Mouse (Mus musculus) B cell, adult 2 months (primary cell): ENCODE results near the gene Usp24.
"Not testable (repeated sequence)": the region's sequence is repeated elsewhere in the genome, so short reads cannot be mapped to it uniquely, and the experiment has no call there.

Experiments
- DNase-seq, 2 experiments: peaks; one replicate each; pipeline ENCODE4 v3.0.0; 2022

Gene Usp24

DNA sequence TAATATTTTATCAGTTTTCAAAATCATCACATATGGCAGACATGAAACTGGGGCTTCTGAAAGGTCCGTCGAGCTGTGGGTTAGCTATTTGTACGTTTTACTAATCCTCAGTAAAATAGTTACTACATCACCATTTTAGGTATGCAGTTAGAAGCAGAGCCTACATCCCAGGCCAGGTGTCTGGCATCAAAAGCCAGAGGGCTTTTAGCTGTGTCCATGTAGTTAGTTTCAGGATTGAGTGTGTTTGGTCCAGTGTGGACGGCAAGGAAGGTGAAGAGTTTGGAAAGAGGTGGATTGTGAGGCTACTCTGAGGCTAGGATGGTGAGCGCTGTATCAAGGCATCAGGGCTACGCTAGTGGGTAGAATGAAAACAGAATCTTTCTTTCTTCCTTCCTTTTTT lies 3.0 kb downstream of the Usp24 start:
- DNase-seq, result no peak

DNA sequence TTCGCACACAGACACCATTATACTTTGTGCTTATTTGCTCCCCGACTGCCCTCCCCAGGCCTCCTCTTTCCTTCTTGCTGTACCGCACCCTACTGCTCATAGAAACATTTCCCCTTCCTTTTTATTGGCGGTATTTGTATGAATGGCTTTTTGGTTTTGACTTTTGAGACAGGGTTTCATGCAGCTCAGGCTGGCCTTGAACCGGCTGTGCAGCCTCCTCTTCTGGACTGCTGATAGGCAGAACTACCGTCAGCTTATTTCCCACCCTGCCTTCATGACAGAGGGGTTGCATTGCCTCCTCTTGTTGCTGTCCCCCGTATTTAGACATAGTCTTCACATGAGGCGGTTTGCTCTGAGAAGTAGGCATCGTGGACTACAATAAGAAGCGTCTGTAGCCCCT lies 6.8 kb downstream of the Usp24 start:
- no peak for DNase-seq

DNA sequence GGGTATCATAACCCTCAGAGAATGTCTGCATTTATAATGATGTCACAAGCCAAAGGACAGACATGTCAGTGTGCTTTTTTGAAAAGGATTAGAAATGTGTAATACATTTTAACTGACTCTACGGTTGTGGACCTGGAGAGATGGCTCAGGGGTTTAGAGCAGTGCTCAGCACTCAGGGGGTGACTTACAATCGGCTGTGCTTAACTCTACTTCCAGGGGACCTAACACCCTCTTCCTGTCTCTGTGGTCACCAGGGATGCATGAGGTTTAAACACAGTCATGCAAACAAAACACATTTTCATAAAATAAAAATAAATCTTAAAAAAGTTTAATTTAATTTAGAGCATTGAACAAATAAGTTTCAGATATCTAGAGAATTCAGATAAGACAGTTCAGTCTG lies 7.3 kb downstream of the Usp24 start:
- no peak for DNase-seq

DNA sequence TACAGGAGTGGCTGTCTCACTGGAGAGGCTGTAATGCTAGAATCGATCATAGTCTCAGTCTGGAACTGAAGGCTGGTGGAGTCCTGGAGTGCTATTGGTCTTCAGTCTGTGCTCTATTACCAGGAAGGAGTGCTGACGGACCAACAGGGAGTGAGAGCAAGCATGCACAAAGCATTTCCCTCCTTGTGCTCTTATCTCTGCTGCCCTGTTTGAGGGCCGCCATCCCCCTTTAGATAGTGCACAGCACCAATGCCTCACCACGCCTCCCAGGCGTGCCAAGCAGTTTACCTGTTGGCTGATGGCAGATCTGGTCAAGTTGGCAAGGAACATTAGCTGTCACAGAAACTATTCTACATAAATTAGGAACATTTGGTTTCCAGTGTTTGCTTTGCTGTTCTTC lies 11.4 kb downstream of the Usp24 start:
- no peak for DNase-seq

DNA sequence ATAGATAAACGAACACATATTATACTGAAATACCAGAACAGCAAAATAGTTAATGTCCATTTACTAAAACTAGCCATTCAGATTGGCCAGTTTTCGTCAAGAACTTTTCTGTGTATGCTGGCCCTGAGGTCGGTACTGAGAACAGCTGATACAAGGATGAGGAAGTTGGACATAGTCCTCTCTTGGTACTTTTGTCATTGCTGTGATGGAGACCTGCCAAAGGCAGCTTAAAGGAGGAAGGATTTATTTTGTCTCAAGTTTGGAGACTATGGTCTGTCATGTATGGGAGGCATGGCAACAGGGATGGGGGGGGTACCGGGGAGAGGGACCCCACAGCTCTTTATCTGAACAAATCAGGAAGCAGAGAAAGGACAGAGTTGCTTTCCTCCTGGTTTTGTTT lies 12.7 kb downstream of the Usp24 start:
- DNase-seq, result no peak

DNA sequence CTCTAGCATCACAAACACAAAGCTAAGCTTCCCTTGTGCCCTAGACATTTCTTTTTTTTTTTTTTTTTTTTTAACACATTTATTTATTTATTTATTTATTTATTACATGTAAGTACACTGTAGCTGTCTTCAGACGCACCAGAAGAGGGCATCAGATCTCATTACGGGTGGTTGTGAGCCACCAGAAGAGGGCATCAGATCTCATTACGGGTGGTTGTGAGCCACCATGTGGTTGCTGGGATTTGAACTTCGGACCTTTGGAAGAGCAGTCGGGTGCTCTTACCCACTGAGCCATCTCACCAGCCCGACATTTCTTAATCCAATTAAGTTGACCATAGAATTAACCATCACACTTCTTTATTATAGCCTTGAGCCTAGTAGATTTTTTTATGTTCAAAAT lies 13.2 kb downstream of the Usp24 start:
- DNase-seq, result peak; percentile 27 to 29

DNA sequence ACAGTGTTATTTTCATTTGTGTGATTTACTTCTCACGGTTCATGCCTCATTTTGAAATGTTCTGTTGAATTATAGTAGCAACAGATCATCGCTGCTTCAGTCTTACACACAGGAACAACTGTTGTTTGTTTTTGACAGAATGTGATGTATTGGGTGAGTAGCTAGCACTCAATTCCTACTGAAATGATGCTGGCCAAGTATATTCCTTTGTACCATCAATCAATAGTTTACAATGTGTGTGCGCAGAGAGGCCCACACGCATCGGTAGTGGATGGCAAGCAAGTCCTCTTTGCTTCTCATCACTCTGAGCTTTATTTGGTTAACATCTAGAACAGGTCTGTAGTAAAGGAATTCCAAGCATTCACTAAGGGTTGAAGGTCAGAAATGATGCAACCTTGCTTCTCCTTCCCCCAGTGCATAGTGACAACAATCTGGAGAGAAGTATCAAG lies 14.4 kb downstream of the Usp24 start:
- no peak for DNase-seq

DNA sequence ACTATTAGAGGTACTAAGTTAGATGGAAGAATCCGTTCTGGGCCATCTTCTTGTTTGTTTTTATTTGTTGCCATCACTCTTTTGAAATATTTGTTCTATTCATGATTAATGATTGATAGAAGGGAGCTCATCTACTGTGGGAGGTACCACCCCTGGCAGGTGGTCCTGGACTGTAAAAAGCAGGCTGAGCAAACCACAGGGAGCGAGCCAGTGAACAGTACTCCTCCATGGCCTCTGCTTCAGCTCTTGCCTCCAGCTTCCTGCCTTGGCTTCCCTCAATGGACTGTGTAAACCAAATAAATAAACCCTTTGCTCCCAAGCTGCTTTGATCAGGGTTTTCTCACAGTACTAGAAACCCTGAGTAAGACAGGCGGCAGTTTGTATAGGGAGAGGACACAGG lies 17.1 kb downstream of the Usp24 start:
- DNase-seq, result no peak

DNA sequence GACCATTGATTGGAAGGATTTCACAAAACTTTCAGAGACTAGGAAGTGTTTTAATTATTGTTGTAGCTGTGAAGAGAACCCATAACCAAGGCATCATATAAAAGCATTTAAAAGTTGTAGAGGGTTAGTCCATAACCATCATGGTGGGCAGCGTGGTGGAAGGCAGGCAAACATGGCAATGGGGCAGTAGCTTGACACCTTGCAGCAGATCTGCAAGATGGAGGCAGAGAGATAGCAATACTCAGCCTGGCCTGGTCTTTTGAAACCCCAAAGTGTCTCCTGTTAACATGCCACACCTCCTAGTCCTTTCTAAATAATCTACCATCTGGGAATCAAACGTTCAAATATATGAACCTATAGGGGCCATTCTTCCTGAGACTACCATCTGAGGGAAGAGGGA lies 17.6 kb downstream of the Usp24 start:
- no peak for DNase-seq

DNA sequence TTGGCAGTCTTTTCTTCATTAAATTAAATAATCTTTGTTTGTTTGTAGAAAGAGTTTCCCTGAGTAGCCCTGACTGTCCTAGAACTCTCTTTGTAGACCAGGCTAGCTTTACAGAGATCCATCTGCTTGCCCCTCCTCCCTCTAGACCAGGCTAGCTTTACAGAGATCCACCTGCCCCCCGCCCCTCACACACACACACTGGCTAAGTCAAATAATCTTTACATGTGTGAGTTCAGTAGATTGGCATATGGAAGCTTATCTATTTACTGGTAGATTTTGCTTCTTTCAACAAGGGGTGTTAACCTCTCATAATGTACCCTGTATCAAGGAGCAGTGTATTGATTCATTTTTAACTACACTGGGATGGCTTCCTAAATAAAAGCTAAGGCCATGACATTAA lies 19.8 kb downstream of the Usp24 start:
- no peak for DNase-seq

DNA sequence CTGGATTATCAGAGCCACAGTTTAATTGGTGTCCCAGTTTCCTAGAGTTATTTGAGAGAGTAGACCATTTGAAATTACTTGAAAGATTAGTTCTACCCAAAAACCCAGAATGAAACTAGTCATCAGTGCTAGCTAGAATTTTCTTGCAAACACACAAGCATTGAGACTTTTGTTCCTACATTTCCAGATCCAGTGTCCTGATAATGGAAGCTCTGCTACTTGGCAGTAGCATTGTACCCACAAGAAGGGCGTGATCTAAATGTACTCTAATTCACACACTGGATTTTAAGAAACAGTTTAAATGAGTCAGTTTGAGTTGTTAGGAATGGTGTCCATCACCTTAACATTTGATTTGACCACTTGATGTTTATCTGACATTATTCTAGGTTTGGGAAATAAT lies 31.7 kb downstream of the Usp24 start:
- DNase-seq, result no peak

DNA sequence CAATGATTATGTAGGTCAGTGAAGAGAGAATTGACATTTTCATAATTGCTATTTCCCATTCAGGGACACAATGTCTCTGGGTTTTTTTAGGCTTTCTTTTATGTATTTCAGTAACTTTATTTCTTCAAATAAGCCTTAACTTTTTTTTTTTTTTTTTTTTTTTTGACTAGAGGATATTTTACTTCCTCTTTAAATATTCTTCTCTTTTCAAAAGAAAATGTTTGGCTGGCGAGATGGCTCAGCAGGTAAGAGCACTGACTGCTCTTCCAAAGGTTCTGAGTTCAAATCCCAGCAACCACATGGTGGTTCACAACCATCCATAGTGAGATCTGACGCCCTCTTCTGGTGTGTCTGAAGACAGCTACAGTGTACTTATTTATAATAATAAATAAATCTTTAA lies 39.0 kb downstream of the Usp24 start:
- DNase-seq, result not testable (repeated sequence)

DNA sequence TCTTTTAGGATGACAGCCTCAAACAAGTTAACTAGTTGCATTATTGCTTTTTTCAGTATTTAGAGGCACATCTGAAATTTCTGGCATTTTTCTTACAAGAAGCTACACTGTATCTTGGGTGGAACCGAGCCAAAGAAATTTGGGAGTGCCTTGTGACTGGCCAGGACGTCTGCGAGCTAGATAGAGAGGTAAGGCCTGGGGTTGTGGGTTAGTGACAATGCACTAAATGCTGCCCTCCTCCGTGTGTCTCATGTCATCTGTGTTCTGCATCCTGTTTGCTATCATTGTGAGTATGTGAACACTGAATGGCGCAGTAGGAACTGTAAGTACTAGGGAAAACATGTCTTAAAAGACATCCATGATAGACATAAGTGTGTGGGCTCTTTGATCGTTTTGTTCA lies 54.0 kb downstream of the Usp24 start:
- no peak for DNase-seq

DNA sequence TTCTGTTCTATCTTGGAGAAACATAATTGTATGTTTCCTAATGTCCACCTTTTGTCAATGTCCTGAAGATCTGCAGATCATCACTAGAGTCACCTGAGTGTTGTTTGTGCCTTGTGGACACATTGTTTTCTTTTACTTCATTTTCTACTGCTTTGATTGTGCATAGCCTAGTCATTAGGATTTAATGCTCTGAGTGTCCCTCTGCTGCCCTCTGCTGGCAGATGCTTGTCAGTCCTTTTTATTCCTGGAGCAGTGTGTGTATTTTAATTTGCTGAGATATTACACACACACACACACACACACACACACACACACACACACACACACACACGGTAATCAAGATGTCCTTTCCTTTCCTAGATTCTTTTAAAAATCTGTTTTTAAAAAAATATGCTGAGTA lies 59.8 kb downstream of the Usp24 start:
- peak; percentile 85 for DNase-seq

DNA sequence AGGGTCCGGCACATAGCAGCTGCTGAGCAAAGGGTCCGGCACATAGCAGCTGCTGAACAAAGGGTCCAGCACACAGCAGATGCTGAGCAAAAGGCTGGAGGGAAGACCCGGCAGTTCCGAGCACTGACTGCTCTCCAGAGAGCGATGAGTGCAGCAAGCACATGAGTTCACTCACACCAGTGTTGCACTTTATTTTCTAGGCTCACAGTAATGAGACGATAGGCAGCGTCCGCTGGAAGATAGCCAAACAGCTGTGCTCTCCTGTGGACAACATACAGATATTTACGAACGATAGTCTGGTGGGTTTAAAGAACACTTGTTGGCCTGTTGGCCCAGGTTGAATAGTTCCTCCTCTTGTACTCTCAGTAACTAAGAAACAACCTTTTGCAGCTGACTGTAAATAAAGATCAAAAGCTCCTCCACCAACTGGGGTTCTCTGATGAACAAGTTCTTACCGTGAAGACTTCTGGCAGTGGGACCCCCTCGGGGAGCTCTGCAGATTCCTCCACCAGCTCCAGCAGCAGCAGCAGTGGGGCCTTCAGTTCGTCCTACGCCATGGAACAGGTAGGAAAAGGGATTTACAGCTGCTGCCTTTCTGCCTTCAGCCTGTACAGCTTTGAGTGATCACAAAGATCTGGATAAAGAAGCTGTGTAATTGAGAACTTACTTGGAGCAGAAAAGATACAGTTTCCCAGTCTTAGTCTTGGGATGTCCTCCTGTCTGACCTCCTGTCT lies 63.0 kb downstream of the Usp24 start:
- no peak for DNase-seq

DNA sequence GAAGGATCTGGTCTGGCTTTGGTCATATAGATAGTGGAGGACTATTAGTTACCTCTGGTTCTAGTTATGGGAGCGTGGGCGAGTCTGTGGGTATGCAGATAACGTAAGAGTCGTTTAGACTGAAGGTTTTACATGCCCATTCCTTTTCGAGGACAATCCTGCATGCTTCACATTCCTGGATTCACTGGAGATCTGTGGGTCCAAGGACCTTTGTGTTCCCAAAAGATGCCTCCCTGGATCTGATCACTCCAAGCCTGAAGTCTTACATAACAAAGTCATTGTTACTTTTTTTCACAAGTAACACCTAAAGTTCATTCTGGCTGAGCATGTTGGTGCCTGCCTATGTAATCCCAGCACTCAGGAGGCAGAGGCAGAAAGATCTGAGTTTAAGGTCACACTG lies 65.1 kb downstream of the Usp24 start:
- no peak for DNase-seq

DNA sequence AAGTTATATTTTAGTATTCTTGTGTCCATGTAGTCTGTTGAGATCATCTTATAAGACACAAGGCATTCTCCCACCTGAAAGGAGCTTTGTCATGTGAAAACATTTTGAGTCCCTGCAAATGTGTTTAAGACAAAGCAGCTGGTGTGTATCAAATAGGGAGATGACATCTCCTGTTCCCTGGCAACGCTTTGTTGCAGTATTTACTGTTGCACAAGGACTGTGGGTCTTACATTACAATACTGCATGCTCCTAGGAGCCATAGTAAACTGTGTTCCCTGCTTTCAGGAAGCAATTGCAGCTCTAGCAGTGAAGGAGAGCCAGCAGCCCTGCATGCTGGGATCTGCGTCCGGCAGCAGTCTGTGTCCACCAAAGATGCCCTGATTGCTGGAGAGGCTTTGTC lies 73.9 kb downstream of the Usp24 start:
- DNase-seq, result no peak

DNA sequence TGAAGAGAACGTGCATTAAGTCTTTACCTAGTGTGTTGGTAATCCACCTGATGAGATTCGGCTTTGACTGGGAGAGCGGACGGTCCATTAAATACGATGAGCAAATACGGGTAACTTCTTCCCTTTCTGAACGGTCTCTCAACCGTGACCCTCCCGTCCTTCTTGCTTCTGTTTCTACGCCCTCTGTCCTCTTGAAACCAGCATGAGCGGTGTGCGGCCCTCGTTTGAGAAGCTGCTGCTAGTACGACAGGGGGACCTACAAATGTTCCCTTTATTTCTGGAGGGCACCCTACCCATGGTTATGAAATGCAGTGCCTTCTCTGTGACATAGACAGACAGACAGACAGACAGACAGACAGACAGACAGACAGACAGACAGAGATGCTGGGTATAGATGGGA lies 93.6 kb downstream of the Usp24 start:
- DNase-seq, result no peak

DNA sequence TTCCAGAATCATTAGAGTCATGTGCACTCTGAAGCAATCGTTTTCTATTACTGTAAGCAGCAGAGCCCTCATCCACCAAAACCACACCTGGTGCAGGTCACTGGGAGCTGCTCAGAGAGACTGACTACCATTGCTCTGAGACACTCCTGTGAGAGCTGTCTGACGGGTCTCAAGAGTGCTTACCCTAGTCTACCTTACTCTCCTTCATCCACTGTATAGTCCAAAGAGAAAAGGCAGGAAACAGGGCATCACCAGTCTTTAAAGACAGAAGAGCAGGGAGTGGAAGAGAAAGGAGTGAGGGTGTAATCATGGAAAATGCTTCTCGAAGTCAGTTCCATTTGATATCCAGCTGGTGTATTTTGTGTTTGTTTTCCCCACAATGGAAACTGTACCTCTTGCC lies 103.2 kb downstream of the Usp24 start:
- no peak for DNase-seq

DNA sequence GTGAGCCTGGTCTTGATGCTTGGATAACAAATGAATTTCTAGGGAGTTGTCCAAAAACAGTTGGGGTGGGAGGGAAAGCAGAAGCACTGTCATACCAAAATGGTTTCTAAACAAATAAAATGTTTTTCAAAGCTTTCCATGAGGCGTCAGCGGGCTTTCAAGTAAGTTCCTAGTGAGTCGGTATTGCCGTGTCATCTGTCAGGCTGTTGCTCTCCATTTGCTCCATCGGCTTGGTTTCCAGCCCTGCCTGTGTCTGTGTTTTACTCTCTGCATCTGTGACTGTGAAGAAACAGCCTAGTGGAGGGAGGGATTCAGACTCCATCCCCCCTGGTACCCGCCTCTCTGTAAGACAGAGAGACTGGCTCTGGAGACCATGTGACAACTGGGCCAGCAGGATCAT lies 103.8 kb downstream of the Usp24 start:
- DNase-seq, result no peak

DNA sequence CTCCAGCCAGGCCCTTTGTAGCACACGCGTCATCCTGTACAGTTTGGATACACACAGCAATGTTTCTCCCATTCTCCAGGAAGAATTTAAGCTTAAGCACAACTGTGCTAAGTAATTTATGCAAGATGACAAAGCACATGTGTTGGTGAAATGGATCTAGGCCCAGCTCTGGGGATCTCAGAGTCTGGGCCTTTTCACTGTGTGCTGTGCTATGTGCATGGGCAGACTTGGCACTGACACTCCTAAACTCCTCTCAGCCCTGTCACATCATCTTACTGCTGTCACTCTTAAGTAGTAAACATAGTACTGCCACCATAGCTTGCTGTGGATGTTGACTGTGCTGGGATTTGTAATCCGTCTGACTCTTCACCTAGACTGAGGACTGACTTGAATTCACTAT lies 106.6 kb downstream of the Usp24 start:
- DNase-seq, result no peak

DNA sequence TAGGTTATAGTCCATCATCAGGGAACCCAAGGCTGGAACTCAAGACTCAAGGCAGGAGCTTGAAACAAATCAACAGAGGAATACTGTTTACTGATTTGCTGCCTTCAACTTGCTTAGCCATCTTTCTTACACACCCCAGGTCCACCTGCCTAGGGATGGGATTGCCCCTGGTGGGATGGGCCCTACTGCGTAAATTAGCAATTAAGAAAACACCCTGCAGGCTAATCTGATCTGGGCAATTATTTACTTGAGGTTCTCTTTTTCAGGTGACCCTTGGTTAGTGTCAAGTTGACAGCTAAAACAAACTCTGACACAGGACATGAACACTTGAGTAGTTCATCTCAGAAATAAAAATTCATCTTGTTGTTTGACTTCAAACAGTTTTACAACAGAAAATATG lies 108.5 kb downstream of the Usp24 start:
- DNase-seq, result no peak

DNA sequence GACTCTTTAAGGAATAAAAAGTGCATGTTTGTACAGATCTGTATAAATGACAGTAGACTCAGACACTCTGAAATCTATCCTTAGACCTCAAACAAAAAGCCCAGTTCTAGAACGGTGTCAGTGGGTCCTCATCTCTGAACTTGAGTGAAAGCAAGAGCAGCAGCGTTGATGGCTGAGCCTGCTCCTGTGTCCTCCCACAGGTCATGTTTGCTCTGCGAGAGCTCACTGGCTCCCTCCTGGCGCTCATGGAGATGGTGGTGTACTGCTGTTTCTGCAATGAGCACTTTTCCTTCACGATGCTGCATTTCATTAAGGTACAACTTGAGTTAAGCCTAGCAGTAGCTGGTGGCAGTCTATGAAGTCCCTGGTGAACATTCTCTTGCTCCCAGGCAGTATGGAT lies 110.3 kb downstream of the Usp24 start:
- no peak for DNase-seq

DNA sequence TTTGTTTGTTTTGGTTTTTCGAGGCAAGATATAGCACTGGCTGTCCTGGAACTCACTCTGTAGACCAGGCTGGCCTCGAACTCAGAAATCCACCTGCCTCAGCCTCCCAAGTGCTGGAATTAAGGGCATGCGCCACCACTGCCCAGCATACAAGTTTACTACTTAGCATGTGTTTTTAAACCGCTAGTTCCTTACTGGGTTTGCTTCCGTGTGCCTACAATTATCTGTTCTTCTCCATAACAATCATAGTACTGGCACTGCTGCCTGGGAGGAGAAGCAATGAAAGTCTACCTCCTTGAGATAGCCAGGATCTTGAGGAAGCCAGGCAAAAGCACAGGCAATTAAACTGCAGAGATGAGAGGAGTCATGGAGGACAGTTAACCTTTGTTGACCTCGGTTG lies 112.6 kb downstream of the Usp24 start:
- DNase-seq, result no peak

DNA sequence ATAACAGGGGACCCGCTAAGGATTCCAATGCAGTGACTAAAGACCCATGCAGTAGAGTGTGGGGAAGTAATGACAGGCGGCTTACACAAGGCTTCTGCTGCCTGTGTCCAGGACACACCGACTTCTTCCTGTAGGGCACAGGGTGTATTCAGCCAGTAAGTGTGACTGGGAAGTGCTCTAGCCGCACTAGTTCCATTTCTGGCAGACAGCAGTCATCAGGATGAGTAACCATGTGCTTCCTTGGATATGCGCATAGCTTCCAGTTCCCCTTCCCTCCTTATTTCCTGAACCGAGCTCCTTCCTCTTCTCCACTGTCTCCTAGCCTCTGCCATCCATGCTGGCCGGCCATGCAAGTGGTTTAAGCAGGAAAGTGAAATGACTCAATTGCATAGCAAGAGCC lies 113.1 kb downstream of the Usp24 start:
- no peak for DNase-seq

DNA sequence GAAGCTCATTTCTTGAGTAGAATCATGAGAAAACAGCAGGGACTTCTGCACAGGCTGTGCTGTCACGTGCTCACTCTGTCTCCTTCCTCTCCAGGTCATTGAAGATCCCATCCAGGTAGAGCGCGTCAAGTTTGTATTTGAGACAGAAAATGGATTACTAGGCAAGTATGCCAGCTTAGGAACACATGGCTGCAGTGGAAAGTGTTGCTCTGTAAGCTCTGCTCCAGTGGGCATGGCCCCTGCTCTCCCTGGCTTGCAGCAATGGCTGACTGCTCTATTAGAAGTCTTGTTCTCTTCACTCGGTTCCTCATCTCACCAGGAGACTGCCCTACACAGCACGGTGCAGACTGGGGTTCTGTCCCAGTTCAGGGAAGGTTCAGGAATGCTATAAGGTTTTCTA lies 114.4 kb downstream of the Usp24 start:
- DNase-seq, result no peak
